Mouse (Mus musculus) kidney, embryonic 14.5 days (tissue): ENCODE results near the gene Ccdc167. TPM values are rescaled to one million over a fixed set of nuclear protein-coding genes. Genes with fewer than 3 reads are reported as not detected.
A peak's percentile ranks its signal among the peaks of the same experiment; 100 is the strongest.

ENCODE experiments used
- ATAC-seq: fragments of 200-750 bp; cut with Nextera tagmentation; 2 replicates; pipeline ENCODE4 v1.8.0; 2017; ENCODE audit warnings: moderate number of reproducible peaks, mild to moderate bottlenecking, moderate TSS enrichment, moderate library complexity; ENCODE audit not compliant: low FRiP score, low TSS enrichment
- H3K27ac ChIP-seq: fragments of 300-500 bp; sonication (generic); 2 replicates; pipeline ENCODE4 v1.5.1; 2014; ENCODE audit warnings: low read depth, mild to moderate bottlenecking, low read length, moderate library complexity, mixed read lengths
- H3K27me3 ChIP-seq: fragments of 300-500 bp; sonication (generic); 2 replicates; pipeline ENCODE4 v1.6.1; 2014; ENCODE audit warnings: mild to moderate bottlenecking, low read length; ENCODE audit not compliant: control insufficient read depth, insufficient read depth
- H3K36me3 ChIP-seq: fragments of 300-500 bp; sonication (generic); 2 replicates; pipeline ENCODE4 v1.6.1; 2014; ENCODE audit warnings: low read length, mixed read lengths; ENCODE audit not compliant: control insufficient read depth, insufficient read depth
- H3K4me1 ChIP-seq: fragments of 300-500 bp; sonication (generic); 2 replicates; pipeline ENCODE4 v1.6.1; 2014; ENCODE audit warnings: low read length, mixed read lengths; ENCODE audit not compliant: control insufficient read depth, insufficient read depth
- H3K4me2 ChIP-seq: fragments of 300-500 bp; sonication (generic); replicated peaks from 2 replicates; pipeline ENCODE4 v1.6.1; 2014; ENCODE audit warnings: low read depth, mild to moderate bottlenecking, low read length
- H3K4me3 ChIP-seq: fragments of 300-500 bp; sonication (generic); 2 replicates; pipeline ENCODE4 v1.5.1; 2014; ENCODE audit warnings: mild to moderate bottlenecking, low read length
- H3K9ac ChIP-seq: fragments of 300-500 bp; sonication (generic); 2 replicates; pipeline ENCODE4 v1.6.1; 2014; ENCODE audit warnings: low read depth, mild to moderate bottlenecking, low read length, moderate library complexity
- H3K9me3 ChIP-seq: fragments of 300-500 bp; sonication (generic); 2 replicates; pipeline ENCODE4 v1.6.1; 2016; ENCODE audit warnings: low read length; ENCODE audit not compliant: control insufficient read depth
- WGBS: fragments of 180-500 bp; shearing (Covaris S2); extraction: QIAGEN DNeasy Blood & Tissue Kit; methylation state at CpG from one replicate; pipeline ENCODE4 v1.1.7; 2014; 5-methylcytosine and 5-hydroxymethylcytosine counted together
- polyA plus RNA-seq: library from polyadenylated mRNA; unstranded; fragments of >200 nt; fragmentation: Nextera tagmentation; extraction: Ambion mirVana; gene quantifications from 2 replicates; pipeline ENCODE4 v1.2.1, GENCODE M21; 2014

The Ccdc167 gene
- polyA plus RNA-seq: 14.8 and 17.5 TPM in 2 replicates

GRCm38 (mm10) chr17:29716732-29717445 is at the start of gene Ccdc167:
Ccdc167 (minus strand) TSS chr17:29717044.
- Histone ChIP-seq H3K27ac (no peak within 1 kb of the TSS), H3K4me2 (peak within 1 kb of the TSS; percentile 85), H3K27me3 (no peaks in the 10 kb centered on the region), H3K36me3 (no peaks in the 10 kb centered on the region; the same call in 1 of the 2 replicates), H3K4me3 (peak within 1 kb of the TSS; percentile 60), H3K9ac (peak within 1 kb of the TSS; percentile 69), H3K9me3 (no peaks in the 10 kb centered on the region), H3K4me1 (peaks cover 13% of the 10 kb centered on the region)
- peak; percentile 95 for ATAC-seq
- WGBS: 5% methylated on average over 41 of the region's 41 CpGs

- no peaks in the 10 kb centered on the region for H3K9me3 ChIP-seq
- no peak for ATAC-seq
These were observed 48.5 kb upstream of the Ccdc167 start for GRCm38 (mm10) chr17:29765380-29765779.

GRCm38 (mm10) chr17:29762551-29762950 is 45.7 kb upstream of the Ccdc167 start:
- ATAC-seq: no peak
- H3K4me1 ChIP-seq: no peaks in the 10 kb centered on the region
- no peak overlapping the region for H3K4me3 ChIP-seq
- no peak overlapping the region for H3K9ac ChIP-seq
- no peak overlapping the region for H3K4me2 ChIP-seq
- H3K27me3 ChIP-seq: no peaks in the 10 kb centered on the region
- no peak overlapping the region for H3K27ac ChIP-seq
- WGBS: 80% methylated on average over 8 of the region's 8 CpGs
- no peaks in the 10 kb centered on the region for H3K9me3 ChIP-seq
- H3K36me3 ChIP-seq: no peaks in the 10 kb centered on the region

More at GRCm38 (mm10) chr17:29765380-29765779, 48.5 kb upstream of the Ccdc167 start:
- no peak overlapping the region for H3K4me3 ChIP-seq
- no peak overlapping the region for H3K4me2 ChIP-seq
- no peak overlapping the region for H3K9ac ChIP-seq
- WGBS: 84% methylated on average over 9 of the region's 9 CpGs
- H3K4me1 ChIP-seq: no peaks in the 10 kb centered on the region
- no peak overlapping the region for H3K27ac ChIP-seq
- no peaks in the 10 kb centered on the region for H3K27me3 ChIP-seq
- no peaks in the 10 kb centered on the region for H3K36me3 ChIP-seq

- Histone ChIP-seq H3K36me3 (no peaks in the 10 kb centered on the region), H3K27ac (no peak overlapping the region), H3K4me3 (no peak overlapping the region), H3K4me2 (no peak overlapping the region), H3K9ac (no peak overlapping the region), H3K9me3 (no peaks in the 10 kb centered on the region), H3K27me3 (no peaks in the 10 kb centered on the region), H3K4me1 (no peaks in the 10 kb centered on the region)
- ATAC-seq: no peak
- WGBS: 86% methylated on average over 9 of the region's 9 CpGs
These were observed 45.1 kb upstream of the Ccdc167 start for GRCm38 (mm10) chr17:29761938-29762337.

- no peak for ATAC-seq
- 81% methylated on average over 20 of the region's 21 CpGs for WGBS
- no peak overlapping the region for H3K4me2 ChIP-seq
- no peaks in the 10 kb centered on the region for H3K4me1 ChIP-seq
- H3K9me3 ChIP-seq: no peaks in the 10 kb centered on the region
- no peaks in the 10 kb centered on the region for H3K27me3 ChIP-seq
- H3K4me3 ChIP-seq: no peak overlapping the region
- no peak overlapping the region for H3K9ac ChIP-seq
- no peak overlapping the region for H3K27ac ChIP-seq
- H3K36me3 ChIP-seq: no peaks in the 10 kb centered on the region
These were observed 43.8 kb upstream of the Ccdc167 start for GRCm38 (mm10) chr17:29760404-29761375.

- H3K9ac ChIP-seq: no peak overlapping the region
- no peaks in the 10 kb centered on the region for H3K27me3 ChIP-seq
- no peaks in the 10 kb centered on the region for H3K4me1 ChIP-seq
- WGBS: 78% methylated on average over 19 of the region's 19 CpGs
- no peaks in the 10 kb centered on the region for H3K36me3 ChIP-seq
- H3K4me3 ChIP-seq: no peak overlapping the region
- no peaks in the 10 kb centered on the region for H3K9me3 ChIP-seq
- no peak overlapping the region for H3K27ac ChIP-seq
- ATAC-seq: no peak
- no peak overlapping the region for H3K4me2 ChIP-seq
These were observed 43.1 kb upstream of the Ccdc167 start for GRCm38 (mm10) chr17:29759963-29760362.

- no peaks in the 10 kb centered on the region for H3K36me3 ChIP-seq
- 39% methylated on average over 10 of the region's 10 CpGs for WGBS
- H3K4me1 ChIP-seq: no peaks in the 10 kb centered on the region
- ATAC-seq: no peak
- H3K4me3 ChIP-seq: no peak overlapping the region
- H3K9me3 ChIP-seq: no peaks in the 10 kb centered on the region
- no peak overlapping the region for H3K9ac ChIP-seq
- 0 out of 2 replicates have a peak, but pooled peaks cover 2% of the 10 kb centered on the region for H3K27me3 ChIP-seq
- no peak overlapping the region for H3K27ac ChIP-seq
- no peak overlapping the region for H3K4me2 ChIP-seq
These were observed 39.5 kb upstream of the Ccdc167 start for GRCm38 (mm10) chr17:29756381-29756780.

- H3K4me2 ChIP-seq: no peak overlapping the region
- no peak for ATAC-seq
- 58% methylated on average over 4 of the region's 4 CpGs for WGBS
- H3K36me3 ChIP-seq: no peaks in the 10 kb centered on the region
- H3K4me3 ChIP-seq: no peak overlapping the region
- no peak overlapping the region for H3K9ac ChIP-seq
- H3K27me3 ChIP-seq: 0 out of 2 replicates have a peak, but pooled peaks cover 3% of the 10 kb centered on the region
- H3K9me3 ChIP-seq: no peaks in the 10 kb centered on the region
- H3K27ac ChIP-seq: no peak overlapping the region
- H3K4me1 ChIP-seq: peaks cover 9% of the 10 kb centered on the region
These were observed 37.7 kb upstream of the Ccdc167 start for GRCm38 (mm10) chr17:29754510-29754909.
